Mouse (Mus musculus): ENCODE measurements at regions not wholly inside any gene's neighbourhood (a gene's known extent, or its start where the extent isn't known, plus 50 kb on each side); places are given as distances from the start of the nearest gene placed in this dataset.

DNA sequence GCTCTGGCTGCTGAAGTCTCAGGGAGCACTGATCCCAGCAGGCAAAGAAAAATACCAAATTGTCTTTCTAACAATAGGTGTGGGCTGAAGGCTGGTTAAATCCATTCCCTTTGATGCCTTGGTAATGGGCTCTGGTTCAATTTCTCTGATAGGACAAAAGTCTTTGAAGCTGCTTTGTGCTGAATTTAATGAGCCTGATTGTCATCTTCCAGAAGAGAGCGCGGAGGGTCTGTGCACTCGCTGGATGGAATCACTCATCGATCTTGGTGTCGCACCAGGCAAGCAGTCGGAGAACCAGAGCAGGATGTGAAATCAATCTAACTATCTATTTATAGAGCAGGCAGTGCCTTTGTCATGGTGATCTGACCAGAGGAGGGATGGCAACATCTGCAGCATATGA lies 274.6 kb upstream of the Trib2 start:
- TF ChIP-seq CTCF (IDR thresholded peaks at IDR 0.05; ENCODE audit: low read depth) (no peak), EP300 (IDR thresholded peaks at IDR 0.05; ENCODE audit: low read depth) (no peak)
